Mouse (Mus musculus) G1E (cell line): Measurements from ENCODE around the gene Prrg2.

ENCODE experiments used
- CTCF ChIP-seq: IDR thresholded peaks from 2 replicates; pipeline ENCODE4 v1.5.1; 2012; ENCODE audit warnings: low read depth, low read length, inconsistent platforms, mixed read lengths
- GATA1 ChIP-seq: IDR thresholded peaks from 2 replicates; pipeline ENCODE4 v1.6.1; 2012; ENCODE audit warnings: borderline replicate concordance, low read length, inconsistent platforms, mixed read lengths
- POLR2AphosphoS5 ChIP-seq: IDR thresholded peaks from 2 replicates; pipeline ENCODE4 v1.6.1; 2012; ENCODE audit warnings: low read depth, low read length, inconsistent platforms; ENCODE audit not compliant: insufficient replicate concordance
- TAL1 ChIP-seq: conservative IDR thresholded peaks from 2 replicates; pipeline ENCODE4 v1.6.1; 2012; ENCODE audit warnings: low read depth, low read length, inconsistent platforms, mixed read lengths

- TF ChIP-seq CTCF = no peak
- TF ChIP-seq GATA1 = no peak
- TF ChIP-seq POLR2AphosphoS5 = no peak
- TF ChIP-seq TAL1 = no peak
Observed at GRCm38 (mm10) chr7:45028351-45028750, 34.1 kb downstream of the Prrg2 start.
